Mouse (Mus musculus): ENCODE measurements around the gene Yy1.

Gene Yy1

GRCm38 (mm10) chr12:108792546-108793452 is at the start of gene Yy1:
TSS of gene Yy1 (plus strand) at chr12:108792973.
- DNase-seq (ENCODE audit: low read depth): peak; percentile 99

DNA sequence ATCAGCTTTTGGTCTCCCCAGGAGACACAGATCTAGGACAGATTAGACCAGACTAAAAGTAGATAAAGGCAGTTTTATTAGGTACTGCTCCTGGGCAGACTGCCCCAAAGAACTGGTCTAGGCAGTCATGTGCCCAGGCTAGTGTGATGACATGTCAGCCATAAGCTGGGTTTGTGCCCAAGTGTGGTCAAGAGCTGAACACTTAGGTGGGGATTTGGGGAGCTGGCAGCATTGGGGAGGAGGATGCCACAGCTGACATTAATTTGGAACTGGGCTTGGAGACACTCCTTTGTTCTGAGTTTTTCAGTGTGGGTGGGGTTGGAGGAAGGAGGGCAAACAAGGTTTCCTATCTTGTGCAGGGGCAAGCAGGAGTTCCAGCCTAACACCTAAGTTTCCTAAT is 46.8 kb upstream of the Yy1 start:
- no peak for DNase-seq (ENCODE audit: low read depth)

DNA sequence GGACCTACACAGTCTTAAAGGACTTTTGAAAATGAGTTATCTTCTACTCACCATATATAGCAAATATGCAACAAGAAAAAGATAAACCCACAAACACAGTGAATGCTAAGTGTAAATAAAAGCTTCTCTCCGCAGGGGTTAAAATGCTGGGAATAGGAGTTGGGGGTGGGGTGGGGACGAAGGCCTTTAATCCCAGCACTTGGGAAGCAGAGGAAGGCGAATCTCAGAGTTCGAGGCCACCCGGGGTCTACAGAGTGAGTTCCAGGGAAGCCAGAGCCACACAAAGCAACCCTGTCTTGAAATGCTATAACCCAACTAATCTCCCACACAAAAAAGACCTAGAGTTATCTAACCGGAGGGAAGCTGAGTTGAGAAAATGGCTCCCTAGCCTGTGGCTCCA is 43.8 kb upstream of the Yy1 start:
- no peak for DNase-seq (ENCODE audit: low read depth)

- DNase-seq (ENCODE audit: low read depth): no peak
These were observed 43.3 kb upstream of the Yy1 start for GRCm38 (mm10) chr12:108749454-108749853.

DNA sequence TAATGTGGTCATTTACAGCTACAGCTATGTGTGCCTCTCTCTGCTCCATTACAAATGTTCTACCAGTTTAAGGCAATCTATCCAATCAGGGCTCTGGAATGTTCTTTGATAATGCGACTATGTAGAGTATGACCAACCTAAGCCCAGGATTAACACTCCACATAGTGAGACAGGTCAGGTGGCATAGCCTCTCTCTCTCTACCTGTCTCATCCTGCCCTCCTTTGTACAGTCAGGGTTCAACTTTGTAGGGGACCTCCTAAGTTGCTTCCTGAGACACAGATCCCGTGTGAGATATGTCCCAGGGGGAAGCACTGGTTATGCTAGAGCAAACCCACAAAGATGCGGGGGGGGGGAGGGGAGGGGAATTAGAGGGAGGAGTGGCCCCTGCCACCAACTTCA is 42.5 kb upstream of the Yy1 start:
- no peak for DNase-seq (ENCODE audit: low read depth)

- DNase-seq (ENCODE audit: low read depth): no peak
These were observed 41.0 kb upstream of the Yy1 start for GRCm38 (mm10) chr12:108751790-108752189.

DNA sequence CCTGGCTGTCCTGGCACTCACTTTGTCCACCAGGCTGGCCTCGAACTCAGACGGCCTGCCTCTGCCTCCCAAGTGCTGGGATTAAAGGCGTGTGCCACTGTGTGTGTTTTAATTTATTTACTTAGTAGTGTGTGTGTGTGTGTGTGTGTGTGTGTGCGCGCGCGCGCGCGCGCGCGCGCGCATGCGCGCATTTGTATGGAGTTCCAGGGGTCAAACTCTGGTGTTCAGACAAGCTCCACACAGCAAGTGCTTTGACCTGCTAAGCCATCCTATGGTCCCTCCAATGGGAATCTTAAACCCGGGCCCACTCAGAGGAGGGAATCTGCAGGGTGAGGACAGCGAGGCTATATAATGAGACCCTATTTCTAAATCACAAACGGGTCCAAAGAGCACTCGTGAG is 37.6 kb upstream of the Yy1 start:
- no peak for DNase-seq (ENCODE audit: low read depth)

DNA sequence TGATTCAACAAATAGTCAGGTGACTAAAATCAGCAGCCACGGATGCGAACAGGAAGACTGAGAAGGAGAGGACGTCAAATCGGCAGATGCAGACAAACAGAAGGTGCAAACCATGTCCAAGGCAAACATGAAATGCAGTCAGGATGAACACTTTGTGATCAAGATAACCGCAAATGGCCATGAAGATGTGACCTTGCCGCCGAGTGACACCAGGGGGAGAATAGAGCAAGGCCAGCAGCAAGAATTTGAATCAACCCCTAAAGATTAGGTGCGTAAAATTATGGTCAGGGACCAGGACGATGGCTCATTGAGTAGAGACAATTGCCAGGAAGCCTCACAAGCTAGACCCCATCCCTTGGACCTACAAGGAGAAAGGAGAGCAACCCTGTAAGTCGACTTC is 36.2 kb upstream of the Yy1 start:
- no peak for DNase-seq (ENCODE audit: low read depth)

- peak; percentile 99 for DNase-seq (ENCODE audit: low read depth)
These were observed 35.0 kb upstream of the Yy1 start for GRCm38 (mm10) chr12:108757717-108758257.

DNA sequence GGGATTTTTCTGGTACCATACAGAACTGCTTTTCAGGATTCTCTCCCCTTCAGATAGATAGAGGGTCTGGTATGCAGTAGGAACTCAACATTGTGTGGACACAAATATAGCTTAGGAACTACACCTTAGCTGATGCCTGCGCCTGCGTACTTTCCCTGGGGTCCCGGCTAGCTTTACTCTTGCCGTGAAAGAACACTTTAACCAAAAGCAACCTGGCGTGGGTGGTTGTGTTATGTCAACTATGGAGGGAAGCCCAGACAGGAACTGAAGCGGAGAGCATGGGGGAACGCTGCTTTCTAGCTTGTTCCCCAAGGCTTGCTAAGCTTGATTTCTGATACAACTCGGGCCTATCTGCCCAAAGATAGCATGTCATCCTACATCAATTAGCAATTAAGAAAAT is 34.5 kb upstream of the Yy1 start:
- DNase-seq (ENCODE audit: low read depth): no peak

DNA sequence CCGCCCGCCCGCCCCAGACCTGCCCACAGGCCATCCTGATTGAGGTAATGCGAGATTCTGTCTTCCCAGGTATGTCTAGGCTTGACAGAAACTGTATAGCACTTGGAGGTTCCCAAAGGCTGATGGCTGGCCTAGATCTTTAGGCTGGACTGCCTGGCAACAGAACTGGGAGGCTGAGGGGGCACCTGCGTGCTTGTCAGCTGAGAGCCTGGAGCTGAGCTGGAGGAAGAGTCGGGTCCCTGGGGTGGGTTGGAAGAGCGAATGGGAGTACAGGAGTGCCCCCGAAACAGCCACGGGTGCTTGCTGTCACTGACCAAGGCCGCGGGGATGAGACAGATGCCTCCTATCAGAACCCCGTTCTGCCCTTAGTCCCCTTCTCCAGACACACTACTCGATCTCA is 34.1 kb upstream of the Yy1 start:
- no peak for DNase-seq (ENCODE audit: low read depth)

DNA sequence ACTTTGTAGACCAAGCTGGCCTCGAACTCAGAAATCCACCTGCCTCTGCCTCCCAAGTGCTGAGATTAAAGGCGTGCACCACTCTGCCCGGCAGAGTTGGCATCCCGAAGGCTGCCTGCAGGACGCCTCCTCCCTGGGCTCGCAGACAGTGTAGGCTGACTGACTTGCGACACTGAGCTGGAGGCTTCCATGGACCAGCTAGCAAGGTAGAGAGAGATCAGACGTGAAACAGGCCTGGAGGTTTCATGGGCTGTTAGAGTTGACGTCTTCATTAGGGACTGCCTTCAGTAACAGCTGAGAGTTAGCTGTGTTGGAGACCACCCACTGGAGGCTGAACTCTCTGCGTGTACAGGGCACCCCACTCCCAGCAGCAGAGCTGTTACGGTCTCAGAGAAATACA is 33.5 kb upstream of the Yy1 start:
- no peak for DNase-seq (ENCODE audit: low read depth)

DNA sequence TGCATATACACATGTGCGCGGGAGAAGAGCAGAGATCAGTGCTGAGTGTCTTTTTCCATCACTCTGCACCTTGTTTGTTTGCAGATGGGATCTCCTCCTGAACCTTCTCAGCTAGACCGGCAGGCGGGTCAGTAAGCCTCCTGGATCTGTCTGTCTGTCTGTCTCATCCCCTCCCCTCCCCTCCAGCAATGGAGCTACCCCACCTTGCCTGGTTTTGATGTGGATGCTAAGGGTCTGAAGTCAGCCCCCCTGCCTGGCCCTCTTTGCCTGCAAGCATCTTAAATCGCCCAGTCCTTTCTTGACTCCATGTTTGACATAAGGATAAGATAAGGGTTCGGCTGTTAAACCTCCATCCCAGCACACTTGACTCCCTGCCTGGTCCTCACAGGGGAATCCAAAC is 32.8 kb upstream of the Yy1 start:
- no peak for DNase-seq (ENCODE audit: low read depth)

DNA sequence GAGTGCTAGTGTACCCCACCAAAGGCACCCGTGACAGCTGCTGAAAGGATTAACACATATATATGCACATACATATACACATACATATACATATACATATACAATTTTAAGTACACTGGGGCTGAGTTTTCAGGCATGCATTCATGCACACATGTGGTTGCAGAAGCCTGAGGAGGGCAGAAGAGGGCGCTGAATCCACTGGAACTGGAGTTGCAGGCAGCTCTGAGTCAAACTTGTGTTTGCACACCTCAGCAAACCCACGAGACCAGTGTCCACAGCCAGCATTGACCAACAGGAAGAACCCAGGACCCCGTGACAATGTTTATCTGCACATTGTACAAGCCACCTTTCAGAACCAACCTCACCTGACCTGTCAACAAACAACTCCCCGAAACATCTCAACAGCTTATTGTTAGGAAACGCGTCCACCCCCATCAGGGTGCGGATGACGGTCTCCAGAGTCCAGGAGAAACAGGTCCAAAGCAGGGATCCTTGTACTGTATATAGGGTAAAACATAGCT is 32.2 kb upstream of the Yy1 start:
- DNase-seq (ENCODE audit: low read depth): peak; percentile 63

DNA sequence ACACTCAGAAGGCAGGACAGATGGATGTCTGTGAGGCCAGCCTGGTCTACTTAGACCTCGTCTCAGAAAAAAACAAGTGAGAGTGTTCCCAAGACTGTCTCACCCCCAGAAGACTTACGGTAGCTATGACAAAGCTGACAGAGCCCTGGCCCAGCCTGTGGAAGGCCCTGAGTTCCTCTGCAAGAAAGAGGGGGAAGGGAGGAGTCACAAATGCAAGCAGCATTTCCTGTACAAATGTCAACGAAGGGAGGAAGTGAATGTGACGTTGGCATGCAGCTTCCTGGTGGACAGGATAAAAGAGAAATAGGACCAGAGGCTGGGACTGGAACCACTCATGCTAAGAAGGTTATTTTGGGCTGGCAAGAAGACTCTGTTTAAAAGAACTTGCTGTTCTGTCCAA is 31.6 kb upstream of the Yy1 start:
- peak; percentile 81 for DNase-seq (ENCODE audit: low read depth)

DNA sequence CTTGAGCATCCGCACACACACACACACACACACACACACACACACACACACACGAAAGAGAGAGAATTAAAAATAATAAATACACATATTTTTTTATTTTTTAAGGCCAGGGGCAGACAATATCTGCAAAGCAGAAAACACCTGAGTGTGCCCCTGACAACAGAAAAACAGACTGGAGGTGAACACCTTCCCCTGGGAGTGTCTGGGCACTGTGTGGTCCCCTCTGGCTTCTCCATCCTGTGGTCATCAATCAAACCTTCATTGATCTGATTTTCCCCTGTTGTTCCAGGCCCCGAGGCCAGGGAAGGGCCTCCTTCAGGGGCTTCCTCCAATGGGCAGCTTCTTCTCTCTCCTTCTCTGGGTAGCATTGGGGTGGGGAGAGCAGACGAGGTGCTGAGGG is 31.1 kb upstream of the Yy1 start:
- no peak for DNase-seq (ENCODE audit: low read depth)

- DNase-seq (ENCODE audit: low read depth): peak; percentile 83
These were observed 29.5 kb upstream of the Yy1 start for GRCm38 (mm10) chr12:108763057-108763796.

DNA sequence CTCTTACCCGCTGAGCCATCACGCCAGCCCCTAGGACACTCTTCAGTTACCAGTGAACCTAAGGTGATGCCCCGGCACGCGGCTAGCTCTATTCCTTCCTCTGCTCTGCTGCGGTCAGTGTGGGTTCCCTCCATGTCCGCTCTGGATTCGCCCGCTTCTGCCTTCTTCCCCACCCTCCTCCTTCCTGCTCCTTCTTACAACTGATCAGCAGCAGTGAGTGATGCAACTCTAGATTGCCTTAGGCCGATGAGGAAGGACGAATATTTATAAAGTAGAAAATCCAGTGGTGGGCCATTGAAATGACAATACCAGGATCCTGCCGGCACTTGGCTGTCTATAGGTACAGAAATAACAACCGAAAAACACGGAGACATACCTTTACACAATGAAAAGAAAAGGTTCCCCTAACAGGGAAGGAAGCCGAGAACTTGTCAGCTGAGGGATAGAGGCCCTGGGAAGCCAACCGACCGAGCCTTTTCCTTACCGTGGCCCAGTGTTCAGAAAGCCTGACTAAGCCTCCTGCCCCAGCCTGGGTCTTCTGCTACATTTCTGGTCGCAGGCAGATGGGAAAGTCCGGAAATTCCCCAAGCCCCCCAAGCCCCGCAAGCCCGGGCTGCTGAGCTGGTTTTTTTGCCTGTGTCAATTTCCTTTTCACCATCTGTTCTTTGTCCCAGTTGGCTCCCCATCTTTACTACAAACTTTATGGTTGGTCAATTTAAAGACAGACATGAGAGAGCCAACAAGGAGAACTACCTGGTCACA is 27.7 kb upstream of the Yy1 start:
- DNase-seq (ENCODE audit: low read depth): peak; percentile 82

DNA sequence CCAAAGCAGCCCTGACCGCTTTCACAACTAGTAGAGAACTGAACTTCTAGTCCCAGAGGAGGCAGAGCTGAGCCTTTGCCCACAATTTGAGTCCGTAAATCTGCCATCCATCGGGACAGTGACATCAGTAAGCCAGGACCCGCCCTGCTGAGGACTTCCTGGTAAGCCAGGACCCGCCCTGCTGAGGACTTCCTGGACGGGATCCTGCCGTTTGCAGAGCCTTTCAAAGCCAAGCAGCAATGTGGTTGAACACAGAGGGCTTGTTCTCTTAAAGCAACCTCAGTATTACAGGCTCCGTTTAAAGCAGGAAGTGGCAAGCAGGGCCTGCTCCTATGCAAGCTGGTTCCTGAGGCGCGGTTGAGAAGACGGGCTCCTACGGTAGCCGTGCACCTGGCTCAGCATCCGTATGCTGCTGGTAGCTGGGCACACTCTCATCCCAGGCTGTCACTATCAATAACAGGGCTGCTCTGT is 27.0 kb upstream of the Yy1 start:
- DNase-seq (ENCODE audit: low read depth): peak; percentile 93

DNA sequence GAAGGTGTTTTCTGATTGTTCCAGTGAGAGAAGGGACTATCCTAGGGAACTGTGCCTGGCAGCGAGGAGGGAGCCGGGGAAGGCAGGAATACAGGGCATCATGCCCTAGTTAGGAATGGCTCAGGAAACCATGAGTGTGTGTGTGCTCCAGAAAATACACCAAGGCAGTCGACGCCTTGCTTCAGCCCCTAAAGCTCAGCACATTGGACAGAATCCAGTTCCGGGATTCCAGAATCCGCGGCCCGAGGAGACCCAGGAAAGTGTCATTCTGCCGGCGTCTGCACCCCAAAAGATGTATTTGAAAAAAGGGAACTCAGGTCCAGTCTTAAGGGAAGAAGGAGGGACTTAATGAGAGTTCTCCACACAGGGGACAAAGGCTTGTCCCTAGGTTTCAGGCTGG is 26.5 kb upstream of the Yy1 start:
- no peak for DNase-seq (ENCODE audit: low read depth)

GRCm38 (mm10) chr12:108766866-108767265 is 25.9 kb upstream of the Yy1 start:
- no peak for DNase-seq (ENCODE audit: low read depth)

Data from induced T-regulatory cell, adult 2 months (primary cell).